Mouse (Mus musculus) lung, postnatal 0 days (tissue): ENCODE data around the gene Filip1l.

Experiments used
- CTCF ChIP-seq: IDR thresholded peaks from 2 replicates; pipeline ENCODE4 v1.5.1; 2016; ENCODE audit warnings: antibody characterized with exemption, mild to moderate bottlenecking
- EP300 ChIP-seq: IDR thresholded peaks from 2 replicates; pipeline ENCODE4 v1.6.1; 2016; ENCODE audit warnings: antibody characterized with exemption, mild to moderate bottlenecking, control low read depth

DNA sequence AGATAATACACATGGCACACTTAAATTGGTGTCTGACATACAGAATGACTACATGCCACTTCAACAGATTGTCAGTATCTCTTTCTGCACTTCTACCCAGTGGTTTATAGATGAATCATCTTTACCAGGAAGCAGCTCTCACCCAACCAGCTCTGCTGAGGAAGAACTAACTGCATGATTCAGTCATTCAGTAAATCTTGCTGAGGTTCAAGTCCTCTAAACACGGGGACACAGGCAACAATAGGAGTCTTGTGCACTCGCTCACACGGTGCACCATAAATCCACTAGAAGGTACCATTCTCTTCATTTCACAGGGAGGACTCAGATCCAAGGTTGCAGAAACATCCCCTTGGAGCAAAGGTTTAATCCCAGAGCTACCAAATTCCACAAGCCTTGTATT, 148.0 kb downstream of the Filip1l start:
- TF ChIP-seq EP300 (no peak), CTCF (no peak)
